Mouse (Mus musculus): ENCODE results near the gene Acot3.
A peak's percentile ranks its signal among the peaks of the same experiment; 100 is the strongest.

Acot3 gene

GRCm38 (mm10) chr12:84100604-84101492 is 48.9 kb downstream of the Acot3 start, which contains the start of gene Acot6:
TSS of gene Acot6 (plus strand) at chr12:84100654.
- DNase-seq (ENCODE audit: low spot score in 2 of 2): peak; percentile 36 to 49

GRCm38 (mm10) chr12:84101493-84101845 is 49.5 kb downstream of the Acot3 start:
- no peak for DNase-seq (ENCODE audit: low spot score in 2 of 2)

DNA sequence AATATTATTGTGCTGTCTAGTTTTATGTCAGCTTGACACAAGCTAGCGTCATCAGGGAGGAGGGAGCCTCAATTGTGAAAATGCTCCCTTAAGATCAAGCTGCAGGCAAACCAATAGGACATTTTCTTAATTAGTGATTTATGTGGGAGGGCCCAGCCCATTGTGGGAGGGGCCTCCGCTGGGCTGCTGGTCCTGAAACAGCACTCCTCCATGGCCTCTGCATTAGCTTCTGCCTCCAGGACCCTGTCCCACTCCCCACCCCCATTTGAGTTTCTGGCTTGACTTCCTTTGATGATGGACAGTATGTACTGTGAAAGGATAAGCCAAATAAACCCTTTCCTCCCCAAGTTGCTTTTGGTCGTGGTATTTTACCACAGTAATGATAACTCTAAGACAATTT is 55.1 kb downstream of the Acot3 start:
- DNase-seq (ENCODE audit: low spot score in 2 of 2): no peak

DNA sequence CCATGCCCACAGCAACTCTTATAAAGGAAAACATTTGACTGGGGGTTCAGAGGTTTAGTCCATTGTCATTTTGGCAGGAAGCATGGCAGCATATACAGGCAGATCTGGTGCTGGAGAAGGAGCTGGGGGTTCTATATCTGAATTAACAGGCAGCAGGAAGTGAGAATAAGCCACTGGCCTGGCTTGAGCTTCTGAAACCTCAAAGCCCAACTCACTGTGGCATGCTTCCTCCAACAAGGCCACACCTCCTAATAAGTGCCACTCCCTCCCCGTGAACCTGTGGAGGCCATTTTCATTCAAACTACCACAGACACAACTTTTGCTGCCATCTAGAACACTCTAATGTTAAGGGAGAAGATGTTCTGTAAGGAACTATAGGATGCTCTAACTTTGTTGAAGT is 55.7 kb downstream of the Acot3 start:
- DNase-seq (ENCODE audit: low spot score in 2 of 2): no peak

GRCm38 (mm10) chr12:84109924-84110323 is 58.0 kb downstream of the Acot3 start:
- no peak for DNase-seq (ENCODE audit: low spot score in 2 of 2)
